Mouse (Mus musculus): ENCODE data around the gene Prdm1. TPM values are rescaled to one million over a fixed set of nuclear protein-coding genes. Genes with fewer than 3 reads are reported as not detected.

Gene Prdm1
- total RNA-seq (2015; ENCODE audit: low replicate concordance) (1.7 TPM in 1 of 2 replicates, not detected in the other), total RNA-seq (2017; ENCODE audit: low replicate concordance) (0.91 TPM in 1 of 2 replicates, not detected in the other)

DNA sequence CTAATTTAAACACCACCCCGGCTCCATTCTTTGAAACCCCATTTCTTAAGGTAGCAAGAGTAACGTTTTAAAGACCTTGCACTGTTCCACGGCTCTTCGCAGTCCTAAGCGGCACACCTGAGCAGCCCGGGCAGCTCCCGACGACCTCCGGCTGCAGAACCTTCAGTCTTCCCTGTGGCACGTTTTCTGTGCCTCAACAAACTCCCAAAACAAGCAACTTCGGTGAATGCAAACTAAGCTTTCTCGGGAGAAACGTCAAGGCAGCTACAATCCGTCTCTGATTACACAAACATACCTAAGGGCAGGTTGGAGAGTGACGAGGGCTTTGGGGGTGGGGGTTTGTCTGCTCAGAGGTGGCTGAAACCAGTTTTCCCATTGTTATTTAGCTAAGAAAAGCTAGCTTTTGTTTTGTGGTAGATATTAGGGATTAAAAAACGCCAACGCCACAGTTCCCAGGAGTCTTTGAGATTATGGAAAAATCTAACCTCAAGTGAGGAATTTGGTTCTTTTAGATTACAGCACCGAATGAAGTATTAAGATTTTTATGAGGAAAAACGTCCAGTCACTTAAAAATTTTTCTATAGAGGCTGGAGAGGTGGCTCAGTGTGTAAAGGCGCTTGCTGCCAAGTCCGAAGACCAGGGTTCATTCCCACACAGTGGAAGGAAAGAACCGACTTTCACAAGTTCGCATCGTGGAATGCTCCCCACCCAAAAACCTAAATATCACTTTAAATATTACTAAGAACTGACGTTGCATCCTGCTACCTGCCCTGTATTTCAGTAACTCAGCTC is at the start of gene Prdm1:
Gene Prdm1, minus strand, starts transcription at position 211 of the 792 bp plus-strand sequence.
- ATAC-seq (replicated peaks; ENCODE audit: low FRiP score, poor library complexity, severe bottlenecking) = no peak

DNA sequence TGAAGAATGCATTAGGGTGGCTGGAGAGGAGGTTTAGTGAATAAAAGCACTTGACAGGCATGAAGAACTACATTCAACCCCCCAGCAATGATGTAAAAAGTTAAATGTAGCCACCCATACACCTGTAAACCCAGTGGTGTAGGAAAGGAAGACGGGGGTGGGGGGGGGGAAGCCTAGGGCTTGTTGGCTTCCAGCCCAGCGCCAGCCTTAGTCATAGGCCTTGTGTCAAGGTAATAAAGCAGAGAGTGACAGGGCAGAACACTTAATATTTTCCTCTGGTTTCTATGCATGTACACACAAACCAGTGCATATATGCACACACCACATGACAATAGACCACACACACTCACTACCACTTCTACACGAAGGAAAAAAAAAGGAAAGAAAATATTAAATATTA is 37.7 kb upstream of the Prdm1 start:
- ATAC-seq (replicated peaks; ENCODE audit: low FRiP score, poor library complexity, severe bottlenecking) = no peak

DNA sequence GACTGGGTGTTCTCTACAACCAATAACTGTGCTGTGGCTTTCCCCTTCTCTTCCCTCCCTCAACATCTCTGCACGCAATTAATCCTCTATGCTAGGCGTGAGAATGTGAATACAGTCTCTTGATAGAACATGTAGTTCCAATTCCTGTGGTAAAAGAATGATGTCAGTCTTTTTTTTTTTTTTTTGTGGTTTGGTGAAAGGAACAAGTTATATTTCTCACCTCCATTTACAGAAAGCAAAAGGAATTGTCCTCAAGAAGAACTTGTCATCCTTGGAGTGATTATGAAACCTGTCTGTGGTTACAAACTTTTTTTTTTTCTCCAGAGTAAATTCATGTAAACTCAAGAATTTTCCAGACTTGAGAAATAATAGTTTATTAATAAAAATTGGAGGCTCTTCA is 36.8 kb upstream of the Prdm1 start:
- ATAC-seq (replicated peaks; ENCODE audit: low FRiP score, poor library complexity, severe bottlenecking) = no peak

GRCm38 (mm10) chr10:44556845-44557244 is 28.5 kb upstream of the Prdm1 start:
- ATAC-seq (replicated peaks; ENCODE audit: low FRiP score, poor library complexity, severe bottlenecking) = no peak

DNA sequence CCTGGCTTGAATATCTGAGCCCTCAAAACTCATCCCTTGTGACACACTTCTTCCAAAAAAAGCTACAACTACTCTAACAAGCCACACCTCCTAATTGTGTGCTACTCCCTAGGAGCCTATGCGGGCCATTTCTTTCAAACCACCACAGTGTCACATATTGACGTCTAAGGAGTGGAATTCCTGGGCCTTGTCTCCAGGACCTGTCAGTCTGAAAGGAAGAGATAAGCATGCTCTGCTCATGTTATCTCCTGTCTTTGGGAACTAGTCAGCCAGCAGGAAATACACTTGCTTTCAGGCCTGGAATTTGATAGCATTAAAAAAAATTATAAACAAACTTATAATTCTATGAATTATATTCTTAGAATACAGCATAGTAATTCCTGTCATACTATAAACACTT is 27.0 kb upstream of the Prdm1 start:
- ATAC-seq (replicated peaks; ENCODE audit: low FRiP score, poor library complexity, severe bottlenecking) = no peak

GRCm38 (mm10) chr10:44553648-44554047 is 25.3 kb upstream of the Prdm1 start:
- ATAC-seq (replicated peaks; ENCODE audit: low FRiP score, poor library complexity, severe bottlenecking) = no peak

DNA sequence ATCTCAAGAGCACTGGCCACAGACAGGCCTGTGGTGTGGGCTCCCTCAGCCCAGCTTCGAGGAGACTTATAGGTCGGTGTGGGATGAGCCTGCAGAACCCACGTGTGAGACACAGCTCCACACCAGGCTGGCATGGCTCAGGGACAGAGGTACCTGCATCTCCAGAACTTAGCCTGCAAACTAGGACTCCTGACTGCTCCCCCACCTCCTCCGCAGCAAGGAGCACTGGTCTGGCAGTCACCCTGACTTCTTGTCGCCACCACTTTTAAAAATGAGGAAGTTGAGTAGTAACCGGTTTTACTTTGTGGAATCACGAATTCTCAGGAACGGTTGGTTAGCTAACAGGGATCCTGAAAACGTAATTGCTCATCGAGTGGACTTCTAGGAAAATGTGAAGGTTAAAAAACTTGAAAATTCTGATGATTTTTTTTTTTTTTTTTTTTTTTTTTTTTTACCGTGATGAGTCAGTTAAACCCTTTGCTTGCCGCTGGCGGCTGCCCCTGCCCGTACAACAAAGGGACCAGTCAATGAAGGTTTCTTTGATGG is 10.8 kb upstream of the Prdm1 start:
- no peak for ATAC-seq (replicated peaks; ENCODE audit: low FRiP score, poor library complexity, severe bottlenecking)

DNA sequence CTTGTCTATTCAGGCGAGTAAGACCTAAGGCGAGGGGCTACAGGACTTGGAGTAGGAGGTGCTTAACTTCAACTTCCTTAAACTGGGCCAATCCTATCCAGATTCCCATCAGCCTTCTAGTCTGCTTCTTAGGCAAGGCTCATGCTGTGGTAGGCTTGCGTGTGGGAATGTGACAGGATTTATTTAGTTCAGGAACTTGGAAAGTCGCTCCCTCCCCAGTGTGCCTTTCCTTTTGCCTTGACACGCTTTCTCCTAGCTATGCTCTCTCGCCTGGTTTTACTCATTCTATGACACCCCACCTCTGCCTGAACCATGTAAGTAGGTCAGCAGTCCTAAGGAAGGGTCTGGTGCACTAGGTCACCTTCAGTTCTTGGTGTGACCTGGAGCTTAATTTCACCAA is 9.8 kb upstream of the Prdm1 start:
- ATAC-seq (replicated peaks; ENCODE audit: low FRiP score, poor library complexity, severe bottlenecking) = no peak

GRCm38 (mm10) chr10:44530067-44530360 is 1.7 kb upstream of the Prdm1 start:
- no peak for ATAC-seq (replicated peaks; ENCODE audit: low FRiP score, poor library complexity, severe bottlenecking)

GRCm38 (mm10) chr10:44529218-44530066 is 1.1 kb upstream of the Prdm1 start:
- peak; percentile 100 for ATAC-seq (replicated peaks; ENCODE audit: low FRiP score, poor library complexity, severe bottlenecking)

DNA sequence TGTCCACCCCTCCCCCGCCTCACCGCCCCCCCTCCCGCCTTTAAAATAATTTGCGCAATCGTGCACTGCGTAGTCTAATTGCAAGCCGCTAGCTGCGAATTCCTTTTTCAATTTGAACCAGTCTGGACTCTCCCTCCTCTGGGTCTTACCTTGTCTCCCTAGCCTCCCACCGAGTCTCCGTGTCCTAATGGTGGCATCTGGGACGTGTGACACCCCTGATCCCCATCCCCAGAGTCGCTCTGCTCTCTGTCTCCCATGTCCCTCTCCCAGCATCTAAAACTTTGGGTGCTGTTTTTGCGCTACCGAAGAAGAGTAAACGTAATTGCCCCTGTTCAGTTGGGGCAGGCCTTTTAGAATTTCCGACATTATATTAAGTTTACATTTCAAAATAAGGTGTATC is 650 bp downstream of the Prdm1 start:
- no peak for ATAC-seq (replicated peaks; ENCODE audit: low FRiP score, poor library complexity, severe bottlenecking)

DNA sequence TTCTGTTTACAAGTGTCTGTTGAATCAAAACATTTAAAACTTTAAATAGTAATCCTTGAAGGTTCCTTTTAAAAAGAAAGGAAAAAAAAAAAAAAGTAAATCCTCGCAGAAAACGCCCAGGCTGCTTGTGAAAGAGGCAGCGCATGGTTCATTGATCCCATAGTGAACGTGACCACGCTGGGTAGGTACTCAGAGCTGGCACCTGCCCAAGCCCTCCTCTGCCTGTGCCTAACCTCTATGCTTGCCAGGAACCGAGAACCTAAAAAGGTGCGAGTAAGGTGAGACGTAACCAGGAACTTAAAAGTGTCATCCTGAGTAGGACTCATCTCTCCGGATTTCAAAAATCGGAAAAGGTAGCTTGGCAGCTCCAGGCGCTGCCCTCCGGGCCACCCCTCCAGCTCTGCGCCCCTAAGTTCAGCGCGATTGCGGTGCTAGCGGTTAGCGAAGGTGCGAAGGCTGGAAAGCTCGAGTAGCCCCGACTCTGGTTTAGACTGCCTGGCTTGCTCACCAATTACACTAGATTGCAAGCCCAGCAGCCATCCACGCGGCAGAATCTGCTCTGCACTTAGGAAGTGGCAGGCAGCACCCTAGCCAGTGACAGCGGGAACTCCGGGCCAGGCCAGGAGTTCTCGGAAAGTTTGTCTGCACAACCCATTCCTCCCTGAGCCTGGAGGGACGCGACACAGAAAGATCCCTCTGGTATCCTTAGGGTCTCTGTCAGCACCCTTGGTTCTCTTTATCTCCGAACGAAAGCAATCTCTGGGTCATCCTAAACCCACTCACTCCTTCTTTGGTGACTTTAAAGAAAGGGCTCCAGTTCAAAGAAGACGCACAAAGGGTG is 1.3 kb downstream of the Prdm1 start:
- ATAC-seq (replicated peaks; ENCODE audit: low FRiP score, poor library complexity, severe bottlenecking) = no peak

- ATAC-seq (replicated peaks; ENCODE audit: low FRiP score, poor library complexity, severe bottlenecking) = no peak
These were observed 8.1 kb downstream of the Prdm1 start for GRCm38 (mm10) chr10:44520189-44520588.

DNA sequence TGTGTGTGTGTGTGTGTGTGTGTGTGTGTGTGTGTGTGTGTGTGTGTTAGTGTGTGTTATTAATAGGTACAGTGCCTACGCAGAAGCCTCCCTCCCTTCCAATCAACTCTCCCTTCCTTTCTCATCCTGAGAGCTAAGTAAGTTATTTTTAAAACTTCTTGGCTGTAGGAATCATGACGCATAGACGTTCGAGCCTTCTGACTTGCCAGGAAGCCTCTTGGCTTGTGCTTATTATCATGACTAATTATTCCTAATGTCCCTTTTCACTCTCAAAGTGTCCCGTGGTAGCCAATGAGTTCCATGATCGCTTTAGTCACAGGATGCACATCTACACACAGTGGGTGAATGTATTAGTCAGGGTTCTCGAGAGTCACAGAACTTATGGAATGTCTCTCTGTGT is 9.7 kb downstream of the Prdm1 start:
- no peak for ATAC-seq (replicated peaks; ENCODE audit: low FRiP score, poor library complexity, severe bottlenecking)

GRCm38 (mm10) chr10:44513108-44513507 is 15.2 kb downstream of the Prdm1 start:
- no peak for ATAC-seq (replicated peaks; ENCODE audit: low FRiP score, poor library complexity, severe bottlenecking)

DNA sequence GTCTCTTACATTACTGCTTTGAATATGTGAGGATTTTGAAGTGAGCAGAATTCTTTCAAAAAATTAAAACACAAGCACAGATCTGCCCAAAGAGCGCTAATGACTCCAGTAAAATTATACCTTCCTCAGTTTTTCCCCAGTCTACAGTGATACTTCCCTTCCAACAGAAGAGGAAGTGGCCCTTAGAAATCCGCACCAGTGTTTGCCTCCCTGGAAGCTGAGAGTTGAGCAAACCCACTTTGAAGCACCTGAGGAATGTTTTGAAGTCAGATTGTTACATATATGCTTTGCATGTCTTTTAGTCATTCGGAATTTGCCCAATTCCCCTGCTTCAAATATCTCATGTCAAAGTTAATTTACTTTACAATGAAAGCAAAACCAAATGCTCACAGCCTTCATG is 17.3 kb downstream of the Prdm1 start:
- no peak for ATAC-seq (replicated peaks; ENCODE audit: low FRiP score, poor library complexity, severe bottlenecking)

GRCm38 (mm10) chr10:44508649-44509048 is 19.7 kb downstream of the Prdm1 start:
- no peak for ATAC-seq (replicated peaks; ENCODE audit: low FRiP score, poor library complexity, severe bottlenecking)

GRCm38 (mm10) chr10:44507984-44508383 is 20.3 kb downstream of the Prdm1 start:
- ATAC-seq (replicated peaks; ENCODE audit: low FRiP score, poor library complexity, severe bottlenecking) = no peak

GRCm38 (mm10) chr10:44502891-44503290 is 25.4 kb downstream of the Prdm1 start:
- ATAC-seq (replicated peaks; ENCODE audit: low FRiP score, poor library complexity, severe bottlenecking) = no peak

- ATAC-seq (replicated peaks; ENCODE audit: low FRiP score, poor library complexity, severe bottlenecking) = no peak
These were observed 28.3 kb downstream of the Prdm1 start for GRCm38 (mm10) chr10:44499897-44500519.
